Mouse (Mus musculus) limb, embryonic 11.5 days (tissue): ENCODE measurements around the gene Hspg2. TPM values are rescaled to one million over a fixed set of nuclear protein-coding genes. Genes with fewer than 3 reads are reported as not detected.

Experiments used
- ATAC-seq: fragments of 200-750 bp; cut with Nextera tagmentation; 2 replicates; pipeline ENCODE4 v1.8.0; 2017; ENCODE audit warnings: low read depth; ENCODE audit not compliant: insufficient number of reproducible peaks, low FRiP score, low TSS enrichment
- DNase-seq: peaks from one replicate; pipeline ENCODE4 v3.0.0-alpha.2; 2015; ENCODE audit warnings: low spot score
- H3K27ac ChIP-seq: fragments of 300-500 bp; sonication (generic); replicated peaks from 2 replicates; pipeline ENCODE4 v1.5.1; 2014; ENCODE audit warnings: low read depth, mild to moderate bottlenecking, low read length
- H3K27me3 ChIP-seq: fragments of 300-500 bp; sonication (generic); 2 replicates; pipeline ENCODE4 v1.6.1; 2014; ENCODE audit warnings: mild to moderate bottlenecking, low read length, mixed read lengths; ENCODE audit not compliant: control insufficient read depth, insufficient read depth
- H3K36me3 ChIP-seq: fragments of 300-500 bp; sonication (generic); 2 replicates; pipeline ENCODE4 v1.6.1; 2014; ENCODE audit warnings: mild to moderate bottlenecking, low read length, moderate library complexity, mixed read lengths; ENCODE audit not compliant: control insufficient read depth, insufficient read depth
- H3K4me1 ChIP-seq: fragments of 300-500 bp; sonication (generic); 2 replicates; pipeline ENCODE4 v1.6.1; 2014; ENCODE audit warnings: low read length, mixed read lengths; ENCODE audit not compliant: control insufficient read depth, insufficient read depth
- H3K4me2 ChIP-seq: fragments of 300-500 bp; sonication (generic); 2 replicates; pipeline ENCODE4 v1.6.1; 2014; ENCODE audit warnings: low read depth, mild to moderate bottlenecking, moderate library complexity; ENCODE audit not compliant: severe bottlenecking
- H3K4me3 ChIP-seq: fragments of 300-500 bp; sonication (generic); 2 replicates; pipeline ENCODE4 v1.5.1; 2014; ENCODE audit warnings: low read depth, low read length
- H3K9ac ChIP-seq: fragments of 300-500 bp; sonication (generic); 2 replicates; pipeline ENCODE4 v1.6.1; 2014; ENCODE audit warnings: mild to moderate bottlenecking, low read length
- H3K9me3 ChIP-seq: fragments of 300-500 bp; sonication (generic); 2 replicates; pipeline ENCODE4 v1.6.1; 2016; ENCODE audit warnings: low read length; ENCODE audit not compliant: control insufficient read depth
- WGBS: fragments of 180-500 bp; shearing (Covaris S2); extraction: QIAGEN DNeasy Blood & Tissue Kit; methylation state at CpG from one replicate; pipeline ENCODE4 v1.1.7; 2014; 5-methylcytosine and 5-hydroxymethylcytosine counted together
- polyA plus RNA-seq: library from polyadenylated mRNA; unstranded; fragments of >200 nt; fragmentation: Nextera tagmentation; extraction: Ambion mirVana; gene quantifications from 2 replicates; pipeline ENCODE4 v1.2.1, GENCODE M21; 2014

The Hspg2 gene
- polyA plus RNA-seq, 1 experiment from 2014 or later, result 20.6 TPM

DNA sequence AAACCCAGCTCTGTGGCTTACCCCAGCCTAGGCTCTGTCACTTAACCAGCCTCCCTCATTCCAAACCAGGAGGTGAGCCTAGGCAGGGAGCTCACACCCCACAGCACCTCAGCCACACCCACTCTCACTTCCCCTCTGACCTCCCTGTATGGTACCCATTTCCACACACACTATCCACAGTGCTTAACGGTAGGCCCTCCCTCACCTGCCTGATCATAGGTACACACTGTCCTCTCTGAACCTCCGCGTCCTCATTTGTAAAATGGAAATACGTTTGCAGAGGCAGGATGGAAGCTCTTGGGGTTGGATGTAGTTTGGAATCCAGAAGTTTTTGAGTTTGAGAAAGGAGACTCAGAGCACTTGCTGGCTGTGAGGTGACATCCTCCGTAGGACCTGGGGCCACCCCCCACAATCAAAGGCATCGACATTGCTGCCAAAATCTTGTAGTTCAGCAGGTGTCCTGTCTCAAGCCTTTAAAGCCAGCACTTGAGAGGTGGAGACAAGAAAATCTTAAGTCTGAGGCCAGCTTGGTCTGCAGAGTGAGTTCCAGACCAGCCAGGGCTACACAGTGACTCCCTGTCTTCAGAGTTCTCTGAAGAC lies 27.0 kb downstream of the Hspg2 start:
- Histone ChIP-seq H3K27ac (peak overlapping the region; percentile 93), H3K4me3 (no peak overlapping the region), H3K4me2 (no peak overlapping the region), H3K9ac (no peak overlapping the region), H3K27me3 (no peaks in the 10 kb centered on the region), H3K9me3 (no peaks in the 10 kb centered on the region), H3K4me1 (peaks cover 41% of the 10 kb centered on the region), H3K36me3 (no peaks in the 10 kb centered on the region; the same call in 1 of the 2 replicates)
- ATAC-seq, result peak; percentile 27; the same call in 1 of the 2 replicates
- DNase-seq, result no peak
- 59% methylated on average over 6 of the region's 6 CpGs for WGBS

DNA sequence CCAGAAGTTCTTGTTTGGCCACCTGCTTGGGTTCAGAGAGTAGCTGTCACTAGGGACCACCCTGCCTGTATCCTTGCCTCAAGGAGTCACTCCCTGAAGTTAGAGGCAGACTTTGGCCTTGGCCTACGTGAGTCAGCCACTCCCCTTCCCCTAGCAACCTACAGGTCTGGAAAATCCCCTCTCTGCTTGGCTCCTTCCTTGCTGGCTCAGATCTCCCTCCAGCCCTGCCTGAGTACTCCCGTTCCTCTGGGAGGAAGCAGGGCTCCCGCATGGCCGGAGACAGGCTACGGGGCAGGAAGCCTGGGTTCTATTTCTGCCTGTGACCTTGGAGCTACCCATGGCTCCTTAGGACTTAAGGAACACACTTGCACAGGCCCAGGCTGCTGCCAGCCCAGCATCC lies 28.8 kb downstream of the Hspg2 start:
- no peaks in the 10 kb centered on the region for H3K9me3 ChIP-seq
- H3K36me3 ChIP-seq, result no peaks in the 10 kb centered on the region; the same call in none of the 2 replicates
- peak overlapping the region; percentile 68 for H3K27ac ChIP-seq
- H3K27me3 ChIP-seq, result no peaks in the 10 kb centered on the region
- 67% methylated on average over 5 of the region's 5 CpGs for WGBS
- ATAC-seq (no peak), DNase-seq (no peak)
- peaks cover 41% of the 10 kb centered on the region for H3K4me1 ChIP-seq
- no peak overlapping the region for H3K9ac ChIP-seq
- H3K4me2 ChIP-seq, result no peak overlapping the region
- no peak overlapping the region for H3K4me3 ChIP-seq

DNA sequence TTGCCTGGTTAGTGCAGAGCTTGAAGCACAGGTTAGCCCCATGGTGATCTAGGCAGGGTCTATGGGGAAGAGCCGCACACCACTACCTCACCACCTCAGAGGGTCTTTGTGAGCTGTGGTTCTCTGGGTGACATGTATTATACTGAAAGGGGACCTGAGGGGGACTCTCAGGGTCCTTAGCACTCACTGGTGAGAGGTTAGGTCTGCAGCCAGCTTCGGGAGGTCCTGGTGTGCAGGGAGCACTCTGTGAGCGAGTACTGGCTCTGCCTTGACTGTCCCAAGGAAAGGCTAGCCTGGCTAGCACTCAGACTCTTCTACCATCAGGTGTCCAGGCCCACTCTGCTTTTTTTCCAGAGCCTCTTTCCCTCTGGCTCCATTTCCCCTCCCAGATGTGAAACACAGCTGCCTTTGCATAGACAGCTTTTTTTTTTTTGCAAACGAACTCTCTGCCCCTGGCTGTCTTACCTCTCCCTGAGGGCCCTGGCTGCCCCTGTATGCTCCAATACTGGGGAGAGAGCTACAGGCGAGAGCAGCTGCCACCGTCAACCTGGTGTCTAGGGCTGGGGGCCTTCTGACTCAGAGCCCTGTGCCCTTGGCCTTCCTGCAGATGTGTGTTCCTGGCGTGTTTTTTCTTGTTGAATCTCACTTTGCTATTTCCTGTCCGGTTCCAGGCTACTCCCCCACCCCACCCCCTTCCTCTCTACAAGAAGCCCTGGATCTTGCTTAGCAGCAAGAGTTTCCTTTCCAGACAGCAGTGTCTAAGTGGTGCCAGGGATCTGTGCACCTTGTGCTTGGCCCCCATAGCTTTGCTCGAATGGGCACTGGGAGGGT lies 29.5 kb downstream of the Hspg2 start:
- peak overlapping the region; percentile 68 for H3K27ac ChIP-seq
- WGBS, result 38% methylated on average over 9 of the region's 9 CpGs
- no peaks in the 10 kb centered on the region for H3K27me3 ChIP-seq
- ATAC-seq, result no peak
- no peaks in the 10 kb centered on the region; the same call in none of the 2 replicates for H3K36me3 ChIP-seq
- peaks cover 39% of the 10 kb centered on the region for H3K4me1 ChIP-seq
- H3K9me3 ChIP-seq, result no peaks in the 10 kb centered on the region
- DNase-seq, result no peak
- H3K9ac ChIP-seq, result no peak overlapping the region
- H3K4me3 ChIP-seq, result no peak overlapping the region
- 0 out of 2 replicates have a peak overlapping the region, but pooled peaks have one; percentile 2 for H3K4me2 ChIP-seq

DNA sequence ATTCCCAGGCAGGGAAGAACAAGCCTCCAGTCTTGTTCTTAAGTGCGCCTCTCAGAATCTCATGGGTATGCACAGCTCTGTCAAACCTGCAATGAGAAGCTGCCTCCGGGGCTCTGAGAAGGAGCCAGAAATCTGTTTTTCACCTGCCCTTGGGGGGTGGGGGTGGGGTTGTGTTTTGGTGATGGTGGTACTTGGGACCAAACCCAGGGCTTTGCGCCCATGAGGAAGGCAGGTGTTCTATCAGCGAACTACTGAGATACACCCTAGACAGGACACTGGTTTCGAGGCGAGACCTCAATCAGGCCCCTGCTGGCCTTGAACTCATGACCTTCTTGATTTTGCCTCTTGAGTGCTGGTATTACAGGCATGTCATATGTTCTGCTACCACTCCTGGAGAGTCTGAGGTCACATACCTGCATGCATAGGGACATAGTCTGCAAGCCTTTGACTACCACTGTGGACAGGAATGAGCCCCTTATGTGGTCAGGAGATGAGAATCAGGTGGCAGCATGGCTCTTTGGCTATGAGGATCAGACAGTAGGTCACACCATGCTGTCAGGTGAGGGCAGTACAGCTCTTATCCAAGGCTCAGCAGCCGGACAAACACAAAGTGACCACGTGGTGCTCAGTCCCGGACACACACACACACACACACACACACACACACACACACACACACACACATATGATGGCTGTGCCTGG lies 30.5 kb downstream of the Hspg2 start:
- Histone ChIP-seq H3K27ac (peak overlapping the region; percentile 68), H3K9ac (no peak overlapping the region), H3K4me3 (no peak overlapping the region), H3K27me3 (no peaks in the 10 kb centered on the region), H3K4me2 (0 out of 2 replicates have a peak overlapping the region, but pooled peaks have one; percentile 2), H3K36me3 (peaks cover 3% of the 10 kb centered on the region), H3K9me3 (no peaks in the 10 kb centered on the region), H3K4me1 (peaks cover 38% of the 10 kb centered on the region)
- ATAC-seq, result no peak
- 91% methylated on average over 9 of the region's 9 CpGs for WGBS
- no peak for DNase-seq

DNA sequence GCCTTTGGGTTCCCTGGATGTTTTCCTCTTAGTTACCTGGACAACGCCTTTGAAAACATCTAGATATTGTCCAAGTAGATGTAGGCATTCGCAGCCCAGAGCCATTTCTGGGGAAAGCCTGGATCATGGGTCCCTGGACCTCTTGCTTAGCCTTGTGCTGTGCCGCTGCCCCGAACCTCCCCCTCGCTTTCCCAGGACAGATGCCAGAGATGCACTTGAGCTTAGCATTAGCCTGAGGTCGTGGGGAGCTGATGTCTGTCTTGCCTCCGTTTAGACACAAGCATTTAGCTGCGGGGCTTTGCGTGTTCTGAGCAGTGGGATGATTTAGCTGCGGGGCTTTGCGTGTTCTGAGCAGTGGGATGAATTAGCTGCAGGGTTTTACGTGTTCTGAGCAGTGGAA lies 31.6 kb downstream of the Hspg2 start:
- no peak overlapping the region for H3K4me3 ChIP-seq
- H3K9ac ChIP-seq, result no peak overlapping the region
- ATAC-seq, result no peak
- peaks cover 28% of the 10 kb centered on the region for H3K4me1 ChIP-seq
- H3K27ac ChIP-seq, result no peak overlapping the region
- H3K4me2 ChIP-seq, result no peak overlapping the region
- peaks cover 3% of the 10 kb centered on the region for H3K36me3 ChIP-seq
- H3K27me3 ChIP-seq, result no peaks in the 10 kb centered on the region
- no peaks in the 10 kb centered on the region for H3K9me3 ChIP-seq
- no peak for DNase-seq
- 78% methylated on average over 12 of the region's 12 CpGs for WGBS

DNA sequence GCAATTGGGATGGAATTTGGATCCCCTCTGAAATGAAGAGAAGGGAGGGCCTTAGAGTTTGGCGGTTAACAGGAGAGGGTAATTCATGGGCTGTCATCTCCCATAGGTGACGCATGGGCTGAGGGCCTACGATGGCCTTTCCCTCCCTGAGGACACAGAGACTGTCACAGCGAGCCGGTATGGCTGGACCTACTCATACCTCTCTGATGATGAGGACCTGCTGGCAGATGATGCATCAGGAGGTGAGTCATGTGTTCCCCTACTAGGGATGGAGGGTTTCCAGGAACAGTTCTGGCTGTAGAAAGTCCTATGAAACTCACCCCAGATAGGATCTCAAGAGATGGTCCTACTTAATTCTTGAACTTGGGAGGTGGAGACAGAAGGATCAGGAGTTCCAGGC lies 32.4 kb downstream of the Hspg2 start:
- Histone ChIP-seq H3K4me2 (no peak overlapping the region), H3K9ac (no peak overlapping the region), H3K27me3 (no peaks in the 10 kb centered on the region), H3K9me3 (no peaks in the 10 kb centered on the region), H3K27ac (no peak overlapping the region), H3K36me3 (peaks cover 3% of the 10 kb centered on the region), H3K4me3 (no peak overlapping the region), H3K4me1 (peaks cover 25% of the 10 kb centered on the region)
- WGBS, result 89% methylated on average over 5 of the region's 5 CpGs
- ATAC-seq (no peak), DNase-seq (no peak)

DNA sequence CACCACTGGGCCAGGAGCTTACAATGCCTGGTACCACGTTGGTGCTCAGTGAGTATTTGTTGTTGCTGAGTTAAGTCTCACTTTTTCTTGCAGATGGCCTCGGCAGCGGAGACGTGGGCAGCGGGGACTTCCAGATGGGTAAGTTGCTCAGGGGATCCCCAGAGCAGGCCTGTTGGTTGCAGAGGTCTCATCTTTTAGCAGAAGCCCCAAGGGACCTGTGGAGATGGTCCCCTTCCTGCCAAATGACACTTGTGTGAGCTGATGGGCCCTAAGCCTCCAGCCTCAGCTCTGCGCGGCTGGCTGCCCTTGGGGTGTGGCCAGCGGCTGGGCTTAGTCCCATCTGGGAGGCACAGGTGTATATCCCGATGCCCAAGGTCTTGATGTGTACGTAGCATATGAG lies 33.6 kb downstream of the Hspg2 start:
- no peak overlapping the region for H3K27ac ChIP-seq
- 90% methylated on average over 10 of the region's 10 CpGs for WGBS
- H3K27me3 ChIP-seq, result no peaks in the 10 kb centered on the region
- peaks cover 3% of the 10 kb centered on the region for H3K36me3 ChIP-seq
- no peak overlapping the region for H3K4me2 ChIP-seq
- H3K9me3 ChIP-seq, result no peaks in the 10 kb centered on the region
- H3K4me3 ChIP-seq, result no peak overlapping the region
- ATAC-seq, result no peak
- no peak for DNase-seq
- H3K9ac ChIP-seq, result no peak overlapping the region
- H3K4me1 ChIP-seq, result peaks cover 25% of the 10 kb centered on the region

DNA sequence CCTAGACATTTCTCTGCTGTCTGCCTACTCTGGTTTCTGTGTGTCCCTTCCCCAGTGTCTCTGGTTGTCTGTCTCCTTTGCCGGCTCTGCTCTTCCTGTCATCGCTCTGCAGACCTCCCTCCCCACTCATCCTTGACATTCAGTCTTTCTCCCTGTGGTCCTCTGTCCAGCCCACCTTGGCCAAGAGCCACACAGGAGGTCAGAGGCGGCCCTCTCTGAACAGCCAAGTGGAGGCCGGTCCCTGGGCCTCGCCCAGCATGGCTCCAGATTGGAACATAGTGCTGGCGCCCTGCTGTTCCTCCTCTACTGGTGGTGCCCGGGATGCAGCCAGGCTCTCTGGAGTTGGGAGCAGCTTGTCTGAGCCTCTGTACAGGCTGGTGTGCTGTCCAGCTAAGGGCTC lies 34.2 kb downstream of the Hspg2 start:
- peaks cover 19% of the 10 kb centered on the region for H3K4me1 ChIP-seq
- no peak overlapping the region for H3K27ac ChIP-seq
- H3K9ac ChIP-seq, result no peak overlapping the region
- H3K36me3 ChIP-seq, result peaks cover 3% of the 10 kb centered on the region
- no peak overlapping the region for H3K4me3 ChIP-seq
- ATAC-seq, result no peak
- no peak for DNase-seq
- no peaks in the 10 kb centered on the region for H3K9me3 ChIP-seq
- no peaks in the 10 kb centered on the region for H3K27me3 ChIP-seq
- H3K4me2 ChIP-seq, result no peak overlapping the region
- 83% methylated on average over 7 of the region's 7 CpGs for WGBS
